Mouse (Mus musculus): ENCODE results near the gene Gm12216. TPM values are rescaled to one million over a fixed set of nuclear protein-coding genes. Genes with fewer than 3 reads are reported as not detected.
"Not testable (repeated sequence)": the region's sequence is repeated elsewhere in the genome, so short reads cannot be mapped to it uniquely, and the experiment has no call there.

Gene Gm12216
- total RNA-seq, 1 experiment, result 0.27 TPM

GRCm38 (mm10) chr11:53890225-53890624 is 31.2 kb upstream of the Gm12216 start:
- no peaks in the 10 kb centered on the region for H3K9me3 ChIP-seq (ENCODE audit: control insufficient read depth, insufficient read depth, low read depth, low read length)
- no peak for TF ChIP-seq HCFC1 (IDR thresholded peaks at IDR 0.05; ENCODE audit: borderline replicate concordance, insufficient read depth, low read length)
- no peak for TF ChIP-seq MAFK (IDR thresholded peaks at IDR 0.05; ENCODE audit: insufficient read depth, low read depth, low read length)
- TF ChIP-seq ZC3H11A (IDR thresholded peaks at IDR 0.05; ENCODE audit: borderline replicate concordance, low read depth, low read length), result no peak
- TF ChIP-seq ZNF384 (IDR thresholded peaks at IDR 0.05; ENCODE audit: low read depth, low read length), result no peak
- TF ChIP-seq CHD2 (IDR thresholded peaks at IDR 0.05; ENCODE audit: low read depth, low read length), result no peak
- DNase-seq (ENCODE audit: low read depth, low spot score), result no peak
- H3K9ac ChIP-seq (ENCODE audit: insufficient read depth, low read depth, low read length, poor library complexity, severe bottlenecking), result no peak overlapping the region
- H3K27ac ChIP-seq (ENCODE audit: insufficient read depth, low read depth, low read length, poor library complexity, severe bottlenecking), result no peak overlapping the region
- H3K36me3 ChIP-seq (ENCODE audit: control insufficient read depth, insufficient read depth, low read length, poor library complexity, severe bottlenecking), result no peaks in the 10 kb centered on the region
- H3K4me1 ChIP-seq (ENCODE audit: control insufficient read depth in 2 of 2, insufficient read depth in 2 of 2, low read length in 2 of 2, poor library complexity in 1 of 2), result peaks cover 0 to 2% of the 10 kb centered on the region in 2 experiments; a peak in 1 of 4 replicates
- in situ Hi-C loops (cut with MboI; ENCODE audit: low sequenced_read_pairs in 2 of 2, unreplicated experiment in 2 of 2), result no loop called here
- H3K4me3 ChIP-seq (ENCODE audit: insufficient read depth in 1 of 2, low read depth in 1 of 2, low read length in 2 of 2, poor library complexity in 1 of 2, severe bottlenecking in 1 of 2), result no peak overlapping the region

- H3K27ac ChIP-seq (ENCODE audit: insufficient read depth, low read depth, low read length, poor library complexity, severe bottlenecking), result no peak overlapping the region
- TF ChIP-seq ZNF384 (IDR thresholded peaks at IDR 0.05; ENCODE audit: low read depth, low read length) (no peak), MAFK (IDR thresholded peaks at IDR 0.05; ENCODE audit: insufficient read depth, low read depth, low read length) (no peak), ZC3H11A (IDR thresholded peaks at IDR 0.05; ENCODE audit: borderline replicate concordance, low read depth, low read length) (no peak), CHD2 (IDR thresholded peaks at IDR 0.05; ENCODE audit: low read depth, low read length) (no peak), HCFC1 (IDR thresholded peaks at IDR 0.05; ENCODE audit: borderline replicate concordance, insufficient read depth, low read length) (no peak)
- no peak overlapping the region for H3K4me3 ChIP-seq (ENCODE audit: insufficient read depth in 1 of 2, low read depth in 1 of 2, low read length in 2 of 2, poor library complexity in 1 of 2, severe bottlenecking in 1 of 2)
- H3K9me3 ChIP-seq (ENCODE audit: control insufficient read depth, insufficient read depth, low read depth, low read length), result no peaks in the 10 kb centered on the region
- no peaks in the 10 kb centered on the region for H3K36me3 ChIP-seq (ENCODE audit: control insufficient read depth, insufficient read depth, low read length, poor library complexity, severe bottlenecking)
- in situ Hi-C loops (cut with MboI; ENCODE audit: low sequenced_read_pairs in 2 of 2, unreplicated experiment in 2 of 2), result no loop called here
- no peak for DNase-seq (ENCODE audit: low read depth, low spot score)
- H3K9ac ChIP-seq (ENCODE audit: insufficient read depth, low read depth, low read length, poor library complexity, severe bottlenecking), result no peak overlapping the region
- H3K4me1 ChIP-seq (ENCODE audit: control insufficient read depth in 2 of 2, insufficient read depth in 2 of 2, low read length in 2 of 2, poor library complexity in 1 of 2), result peaks cover 0 to 2% of the 10 kb centered on the region in 2 experiments; a peak in 1 of 4 replicates
Observed at GRCm38 (mm10) chr11:53889091-53889645, 30.1 kb upstream of the Gm12216 start.

GRCm38 (mm10) chr11:53888242-53888641 is 29.2 kb upstream of the Gm12216 start:
- Histone ChIP-seq H3K9ac (ENCODE audit: insufficient read depth, low read depth, low read length, poor library complexity, severe bottlenecking) (no peak overlapping the region), H3K4me1 (ENCODE audit: control insufficient read depth in 2 of 2, insufficient read depth in 2 of 2, low read length in 2 of 2, poor library complexity in 1 of 2) (peaks cover 0 to 2% of the 10 kb centered on the region in 2 experiments; a peak in 1 of 4 replicates), H3K36me3 (ENCODE audit: control insufficient read depth, insufficient read depth, low read length, poor library complexity, severe bottlenecking) (no peaks in the 10 kb centered on the region), H3K4me3 (ENCODE audit: insufficient read depth in 1 of 2, low read depth in 1 of 2, low read length in 2 of 2, poor library complexity in 1 of 2, severe bottlenecking in 1 of 2) (no peak overlapping the region), H3K9me3 (ENCODE audit: control insufficient read depth, insufficient read depth, low read depth, low read length) (no peaks in the 10 kb centered on the region), H3K27ac (ENCODE audit: insufficient read depth, low read depth, low read length, poor library complexity, severe bottlenecking) (no peak overlapping the region)
- in situ Hi-C loops (cut with MboI; ENCODE audit: low sequenced_read_pairs in 2 of 2, unreplicated experiment in 2 of 2), result no loop called here
- TF ChIP-seq MAFK (IDR thresholded peaks at IDR 0.05; ENCODE audit: insufficient read depth, low read depth, low read length) (no peak), ZNF384 (IDR thresholded peaks at IDR 0.05; ENCODE audit: low read depth, low read length) (no peak), ZC3H11A (IDR thresholded peaks at IDR 0.05; ENCODE audit: borderline replicate concordance, low read depth, low read length) (no peak), HCFC1 (IDR thresholded peaks at IDR 0.05; ENCODE audit: borderline replicate concordance, insufficient read depth, low read length) (no peak), CHD2 (IDR thresholded peaks at IDR 0.05; ENCODE audit: low read depth, low read length) (no peak)
- DNase-seq (ENCODE audit: low read depth, low spot score), result no peak

- H3K4me1 ChIP-seq (ENCODE audit: control insufficient read depth in 2 of 2, insufficient read depth in 2 of 2, low read length in 2 of 2, poor library complexity in 1 of 2), result no peaks in the 10 kb centered on the region
- no peak overlapping the region for H3K27ac ChIP-seq (ENCODE audit: insufficient read depth, low read depth, low read length, poor library complexity, severe bottlenecking)
- in situ Hi-C loops (cut with MboI; ENCODE audit: low sequenced_read_pairs in 2 of 2, unreplicated experiment in 2 of 2), result no loop called here
- no peaks in the 10 kb centered on the region for H3K9me3 ChIP-seq (ENCODE audit: control insufficient read depth, insufficient read depth, low read depth, low read length)
- no peak for TF ChIP-seq ZC3H11A (IDR thresholded peaks at IDR 0.05; ENCODE audit: borderline replicate concordance, low read depth, low read length)
- TF ChIP-seq HCFC1 (IDR thresholded peaks at IDR 0.05; ENCODE audit: borderline replicate concordance, insufficient read depth, low read length), result no peak
- no peak for TF ChIP-seq ZNF384 (IDR thresholded peaks at IDR 0.05; ENCODE audit: low read depth, low read length)
- TF ChIP-seq CHD2 (IDR thresholded peaks at IDR 0.05; ENCODE audit: low read depth, low read length), result no peak
- no peak for TF ChIP-seq MAFK (IDR thresholded peaks at IDR 0.05; ENCODE audit: insufficient read depth, low read depth, low read length)
- DNase-seq (ENCODE audit: low read depth, low spot score), result no peak
- no peaks in the 10 kb centered on the region for H3K36me3 ChIP-seq (ENCODE audit: control insufficient read depth, insufficient read depth, low read length, poor library complexity, severe bottlenecking)
- no peak overlapping the region for H3K4me3 ChIP-seq (ENCODE audit: insufficient read depth in 1 of 2, low read depth in 1 of 2, low read length in 2 of 2, poor library complexity in 1 of 2, severe bottlenecking in 1 of 2)
- no peak overlapping the region for H3K9ac ChIP-seq (ENCODE audit: insufficient read depth, low read depth, low read length, poor library complexity, severe bottlenecking)
Observed at GRCm38 (mm10) chr11:53883287-53883686, 24.2 kb upstream of the Gm12216 start.

- in situ Hi-C loops (cut with MboI; ENCODE audit: low sequenced_read_pairs in 2 of 2, unreplicated experiment in 2 of 2); H3K4me3 ChIP-seq (ENCODE audit: insufficient read depth in 1 of 2, low read depth in 1 of 2, low read length in 2 of 2, poor library complexity in 1 of 2, severe bottlenecking in 1 of 2); H3K9me3 ChIP-seq (ENCODE audit: control insufficient read depth, insufficient read depth, low read depth, low read length); H3K36me3 ChIP-seq (ENCODE audit: control insufficient read depth, insufficient read depth, low read length, poor library complexity, severe bottlenecking); DNase-seq (ENCODE audit: low read depth, low spot score); H3K4me1 ChIP-seq (ENCODE audit: control insufficient read depth in 2 of 2, insufficient read depth in 2 of 2, low read length in 2 of 2, poor library complexity in 1 of 2); H3K27ac ChIP-seq (ENCODE audit: insufficient read depth, low read depth, low read length, poor library complexity, severe bottlenecking); H3K9ac ChIP-seq (ENCODE audit: insufficient read depth, low read depth, low read length, poor library complexity, severe bottlenecking): not testable (repeated sequence)
Observed at GRCm38 (mm10) chr11:53878096-53878495, 19.0 kb upstream of the Gm12216 start.

Measured in ES-E14 (cell line).